21 mouse cellular contexts compared by ENCODE assay signal in the genomic region with DNA sequence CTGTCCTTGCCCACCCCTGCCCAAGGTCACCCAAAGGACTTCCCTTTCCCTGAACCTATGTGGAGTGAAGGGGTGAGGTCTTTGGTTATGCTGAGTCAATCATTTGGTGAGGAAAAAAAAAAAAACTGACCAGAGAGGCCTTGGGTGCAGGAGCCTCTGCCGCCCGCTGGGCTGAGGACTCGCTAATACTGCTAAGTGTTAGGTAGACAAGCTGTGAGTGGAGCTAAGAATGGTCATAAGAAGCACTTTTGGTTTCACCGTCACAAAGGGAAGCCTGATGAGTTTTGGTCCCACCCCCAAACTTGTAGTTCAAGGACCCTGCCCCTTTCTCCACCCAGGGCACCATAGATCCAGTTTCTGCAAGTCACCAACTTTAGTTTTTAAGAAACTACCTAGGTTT. TPM values are rescaled to one million over a fixed set of nuclear protein-coding genes. Genes with fewer than 3 reads are reported as not detected.
DNase-seq lines count a peak whose midpoint lies in the region; ATAC-seq and TF ChIP-seq lines count a peak whose summit lies in the region.
"Had no signal": no experiment of that assay in that cellular context is flagged by ENCODE, and none has a peak within 500 bp of the region (broad histone marks: within the 10 kb centered on the region; RNA-seq: fewer than 3 reads in every experiment).

No protein-coding gene starts in this region.

- in situ Hi-C loops in ES-E14 (cut with MboI; ENCODE audit: low sequenced_read_pairs in 2 of 2, unreplicated experiment in 2 of 2) = no loop called here

- H3K27me3 ChIP-seq in heart, adult 2 months (ENCODE audit: control insufficient read depth, insufficient read depth, low read length) = no peaks in the 10 kb centered on the region
- no peaks in the 10 kb centered on the region for H3K27me3 ChIP-seq in heart, embryonic 13.5 days (replicated peaks)
- H3K27me3 ChIP-seq in heart, postnatal 0 days (ENCODE audit: control insufficient read depth, insufficient read depth, low read length) = no peaks in the 10 kb centered on the region
- H3K27me3 ChIP-seq: embryonic facial prominence, embryonic 12.5 days; forebrain, embryonic 15.5 days; hindbrain, embryonic 13.5 days; intestine, embryonic 15.5 days had no signal

- peak overlapping the region; percentile 12; the same call in 1 of the 2 replicates for H3K27ac ChIP-seq in heart, adult 2 months
- H3K27ac ChIP-seq in heart, embryonic 13.5 days (replicated peaks) = peak overlapping the region; percentile 56
- H3K27ac ChIP-seq in heart, postnatal 0 days (ENCODE audit: low read depth) = peak overlapping the region; percentile 20; the same call in 1 of the 2 replicates
- no peak overlapping the region for H3K27ac ChIP-seq in ES-E14 (ENCODE audit: insufficient read depth, low read depth, low read length, poor library complexity, severe bottlenecking)
- H3K27ac ChIP-seq: embryonic facial prominence, embryonic 12.5 days; forebrain, embryonic 15.5 days; hindbrain, embryonic 13.5 days; hindbrain, postnatal 0 days; intestine, embryonic 15.5 days had no signal

- 90% methylated on average over 4 of the region's 4 CpGs for WGBS in heart, adult 2 months
- WGBS in heart, embryonic 13.5 days = 60% methylated on average over 4 of the region's 4 CpGs
- 62% methylated on average over 4 of the region's 4 CpGs for WGBS in heart, postnatal 0 days

- peaks cover 6% of the 10 kb centered on the region for H3K36me3 ChIP-seq in heart, adult 2 months (ENCODE audit: control insufficient read depth, insufficient read depth, low read length)
- peaks cover 52% of the 10 kb centered on the region for H3K36me3 ChIP-seq in heart, embryonic 13.5 days
- H3K36me3 ChIP-seq in heart, postnatal 0 days (replicated peaks; ENCODE audit: control insufficient read depth, insufficient read depth, low read length) = peaks cover 43% of the 10 kb centered on the region
- no peaks in the 10 kb centered on the region; the same call in 1 of the 2 replicates for H3K36me3 ChIP-seq in ES-E14 (ENCODE audit: control insufficient read depth, insufficient read depth, low read length, poor library complexity, severe bottlenecking)
- H3K36me3 ChIP-seq: forebrain, embryonic 15.5 days; intestine, embryonic 15.5 days had no signal

- H3K4me3 ChIP-seq in heart, adult 2 months = no peak overlapping the region
- H3K4me3 ChIP-seq in heart, embryonic 13.5 days = no peak overlapping the region
- H3K4me3 ChIP-seq in heart, postnatal 0 days (ENCODE audit: low read depth, low read length) = no peak overlapping the region
- H3K4me3 ChIP-seq in ES-E14 (ENCODE audit: insufficient read depth in 1 of 2, low read depth in 1 of 2, low read length in 2 of 2, poor library complexity in 1 of 2, severe bottlenecking in 1 of 2) = no peak overlapping the region
- H3K4me3 ChIP-seq: embryonic facial prominence, embryonic 12.5 days; forebrain, embryonic 15.5 days; hindbrain, embryonic 13.5 days; intestine, embryonic 15.5 days had no signal

- intact Hi-C loops in heart, adult 2 months (cut with DNase I) = no loop called here
- intact Hi-C loops in heart, postnatal 36 days (cut with DNase I) = no loop called here

- no peak for DNase-seq in heart, adult 2 months
- no peak for DNase-seq in heart, adult 8-10 months (ENCODE audit: low spot score)
- DNase-seq in heart, adult 18-20 months = no peak
- no peak for DNase-seq in heart, postnatal 0 days (ENCODE audit: low spot score)
- no peak for DNase-seq in heart, postnatal 36 days
- no peak for DNase-seq in ES-E14 (ENCODE audit: low read depth, low spot score)
- DNase-seq in layer of hippocampus, adult 8-10 months (ENCODE audit: low spot score in 2 of 2) = no peak
- DNase-seq: adrenal gland, postnatal 14 days; B cell, adult 2 months; cerebellum, adult 11-12 months; cerebellum, adult 9-10 months; cerebellum, postnatal 25 days; gastrocnemius, postnatal 36 days; kidney, adult 18-20 months had no signal

- no peaks in the 10 kb centered on the region for H3K9me3 ChIP-seq in heart, embryonic 13.5 days
- H3K9me3 ChIP-seq in heart, postnatal 0 days (replicated peaks; ENCODE audit: control insufficient read depth, low read length) = no peaks in the 10 kb centered on the region
- no peaks in the 10 kb centered on the region for H3K9me3 ChIP-seq in ES-E14 (ENCODE audit: control insufficient read depth, insufficient read depth, low read depth, low read length)
- H3K9me3 ChIP-seq: embryonic facial prominence, embryonic 12.5 days; forebrain, embryonic 15.5 days; hindbrain, embryonic 13.5 days; intestine, embryonic 15.5 days had no signal

- H3K79me2 ChIP-seq in heart, adult 2 months (replicated peaks; ENCODE audit: control insufficient read depth, insufficient read depth, low read length) = no peaks in the 10 kb centered on the region

- H3K4me2 ChIP-seq in heart, embryonic 13.5 days = no peak overlapping the region
- H3K4me2 ChIP-seq in heart, postnatal 0 days (ENCODE audit: low read depth, low read length) = no peak overlapping the region
- H3K4me2 ChIP-seq: embryonic facial prominence, embryonic 12.5 days; forebrain, embryonic 15.5 days; hindbrain, embryonic 13.5 days; intestine, embryonic 15.5 days had no signal

- ATAC-seq in heart, embryonic 13.5 days (ENCODE audit: extremely low read depth, insufficient number of reproducible peaks, low FRiP score, low TSS enrichment) = no peak
- no peak for ATAC-seq in heart, postnatal 0 days (ENCODE audit: insufficient read depth, low read depth)
- ATAC-seq: CD4-positive, CD25-positive, alpha-beta regulatory T cell, adult 4 months; forebrain, embryonic 15.5 days; hindbrain, postnatal 0 days; intestine, embryonic 15.5 days had no signal

- no peak overlapping the region for H3K9ac ChIP-seq in heart, adult 2 months (ENCODE audit: low read depth, low read length)
- H3K9ac ChIP-seq in heart, embryonic 13.5 days = 0 out of 2 replicates have a peak overlapping the region, but pooled peaks have one; percentile 1
- H3K9ac ChIP-seq in heart, postnatal 0 days (replicated peaks; ENCODE audit: low read depth, low read length) = no peak overlapping the region
- no peak overlapping the region for H3K9ac ChIP-seq in ES-E14 (ENCODE audit: insufficient read depth, low read depth, low read length, poor library complexity, severe bottlenecking)
- H3K9ac ChIP-seq: embryonic facial prominence, embryonic 12.5 days; forebrain, embryonic 15.5 days; hindbrain, embryonic 13.5 days; intestine, embryonic 15.5 days had no signal

- H3K4me1 ChIP-seq in heart, adult 2 months (ENCODE audit: control insufficient read depth, insufficient read depth, low read length) = peaks cover 2% of the 10 kb centered on the region
- peaks cover 52% of the 10 kb centered on the region for H3K4me1 ChIP-seq in heart, embryonic 13.5 days
- peaks cover 15% of the 10 kb centered on the region; the same call in 1 of the 2 replicates for H3K4me1 ChIP-seq in heart, postnatal 0 days (ENCODE audit: control insufficient read depth, insufficient read depth)
- peaks cover 0 to 4% of the 10 kb centered on the region in 2 experiments; a peak in 1 of 4 replicates for H3K4me1 ChIP-seq in ES-E14 (ENCODE audit: control insufficient read depth in 2 of 2, insufficient read depth in 2 of 2, low read length in 2 of 2, poor library complexity in 1 of 2)
- H3K4me1 ChIP-seq: embryonic facial prominence, embryonic 12.5 days; forebrain, embryonic 15.5 days; hindbrain, embryonic 13.5 days had no signal

- no peak for TF ChIP-seq EP300 in heart, adult 2 months (IDR thresholded peaks at IDR 0.05; ENCODE audit: insufficient read depth, low read depth, low read length)
- TF ChIP-seq EP300 in heart, postnatal 0 days (IDR thresholded peaks at IDR 0.05; ENCODE audit: low read depth) = no peak

- no peak for TF ChIP-seq POLR2A in heart, adult 2 months (IDR thresholded peaks at IDR 0.05; ENCODE audit: insufficient read depth, low read depth, low read length)

- TF ChIP-seq CTCF in heart, adult 2 months (IDR thresholded peaks at IDR 0.05) = no peak
- TF ChIP-seq CTCF in heart, postnatal 0 days (IDR thresholded peaks at IDR 0.05; ENCODE audit: low read depth) = no peak

TF ChIP-seq in ES-E14, 5 proteins besides CTCF, POLR2A, EP300 and RAD21:
- TF ChIP-seq CHD2 (IDR thresholded peaks at IDR 0.05; ENCODE audit: low read depth, low read length) = no peak
- TF ChIP-seq ZNF384 (IDR thresholded peaks at IDR 0.05; ENCODE audit: low read depth, low read length) = peak; percentile 65
- TF ChIP-seq HCFC1 (IDR thresholded peaks at IDR 0.05; ENCODE audit: borderline replicate concordance, insufficient read depth, low read length) = no peak

RNA-seq across cellular contexts. Expression of a gene that starts 55.4 kb away (rescaled TPM):
- total RNA-seq in heart, adult 2 months (2021) = 10 to 100 TPM; 11.6 to 26.3 TPM
- polyA plus RNA-seq in heart, adult 2 months (2012; rRNA removed) = 7.9 and 12.2 TPM in 2 replicates
- total RNA-seq in heart, adult 8-10 months (2022) = 10 to 100 TPM in 2 of 4 experiments, 1 to 10 TPM in 2; 8.2 to 15.7 (median 11.9) TPM
- 18.1 and 20.0 TPM in 2 replicates for polyA plus RNA-seq in heart, embryonic 13.5 days (2015; fragmentation: Nextera tagmentation; extraction: Ambion mirVana)
- 10 to 100 TPM; 21.4 to 25.5 TPM for total RNA-seq in heart, adult 18-20 months (2021)
- 16.3 and 18.4 TPM in 2 replicates for total RNA-seq in heart, postnatal 0 days (2014; rRNA removed; ENCODE audit: low replicate concordance)
- polyA plus RNA-seq in heart, postnatal 0 days (2015; fragmentation: Nextera tagmentation; extraction: Ambion mirVana) = 16.1 and 17.8 TPM in 2 replicates
- total RNA-seq in heart, postnatal 36 days (2021) = 10 to 100 TPM; 11.1 to 31.6 TPM
- total RNA-seq in ES-E14 (2012; rRNA removed) = 3.3 and 3.6 TPM in 2 replicates
- total RNA-seq in layer of hippocampus, adult 8-10 months (2022) = 10 to 100 TPM; 21.5 to 28.4 (median 24.6) TPM
